Mouse (Mus musculus) adrenal gland, adult (tissue): ENCODE data around the gene P2rx4.

Experiments used
- DNase-seq, 2 experiments: peaks; one replicate each; pipeline ENCODE4 v3.0.0; 2022 to 2023; ENCODE audit warnings: low spot score in 1 of 2; ENCODE audit not compliant: inconsistent age in 2 of 2

The P2rx4 gene

DNA sequence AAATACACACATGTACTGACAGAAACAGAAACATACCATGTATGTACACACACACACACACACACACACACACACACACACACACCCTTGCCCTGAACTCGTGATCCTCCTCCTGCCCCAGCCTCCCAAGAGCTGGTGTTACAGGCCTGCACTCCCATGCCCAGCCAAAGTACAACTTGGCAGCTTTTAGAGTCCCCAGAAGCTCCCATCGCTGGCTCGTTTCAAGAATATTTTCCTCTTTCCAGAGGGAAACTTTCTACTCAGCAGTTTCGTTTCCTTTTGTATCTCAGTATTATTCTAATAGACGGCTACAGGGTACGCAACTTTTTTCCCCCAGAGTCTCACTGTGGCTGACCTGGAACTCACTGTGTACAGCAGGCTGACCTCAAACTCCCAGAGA, 5.2 kb upstream of the P2rx4 start:
- peak in 1 of 2 experiments; percentile 45 for DNase-seq

DNA sequence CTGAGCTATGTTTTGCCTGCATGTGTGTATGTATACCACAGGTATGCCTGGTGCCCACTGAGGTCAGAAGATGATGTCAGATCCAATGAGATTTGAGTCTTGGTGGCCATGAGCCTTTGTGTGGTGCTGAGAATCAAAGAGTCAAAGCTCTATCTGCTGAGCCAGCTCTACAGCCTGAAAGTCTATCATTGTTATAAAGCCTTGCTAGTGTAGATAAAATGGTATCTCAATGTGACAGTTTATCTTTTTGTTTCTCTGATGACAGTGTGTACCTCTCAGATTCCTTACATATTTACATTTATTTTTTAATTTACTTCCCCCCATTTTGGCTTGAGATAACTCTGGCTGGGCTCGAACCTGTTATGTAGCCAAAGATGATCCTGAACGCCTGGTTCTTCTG, 3.8 kb upstream of the P2rx4 start:
- DNase-seq, result no peak

DNA sequence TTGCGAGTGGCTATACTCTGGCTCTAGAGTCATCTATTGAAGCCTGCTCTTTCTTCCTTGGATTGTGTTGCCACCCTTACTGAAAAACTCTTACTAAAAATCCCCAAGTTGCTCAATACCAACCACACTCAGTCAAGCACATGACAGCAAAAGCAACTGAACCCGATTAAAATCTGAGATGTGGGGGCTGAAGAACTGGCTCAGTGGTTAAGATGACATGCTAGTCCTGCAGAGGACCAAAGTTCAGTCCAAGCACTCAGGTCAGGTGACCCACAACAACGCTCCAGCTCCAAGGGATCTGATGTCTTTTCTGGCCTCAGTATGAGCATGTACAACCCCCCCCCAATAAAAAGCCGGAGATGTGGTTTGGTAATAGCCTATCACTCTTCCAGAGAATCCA, 2.8 kb upstream of the P2rx4 start:
- DNase-seq, result no peak

DNA sequence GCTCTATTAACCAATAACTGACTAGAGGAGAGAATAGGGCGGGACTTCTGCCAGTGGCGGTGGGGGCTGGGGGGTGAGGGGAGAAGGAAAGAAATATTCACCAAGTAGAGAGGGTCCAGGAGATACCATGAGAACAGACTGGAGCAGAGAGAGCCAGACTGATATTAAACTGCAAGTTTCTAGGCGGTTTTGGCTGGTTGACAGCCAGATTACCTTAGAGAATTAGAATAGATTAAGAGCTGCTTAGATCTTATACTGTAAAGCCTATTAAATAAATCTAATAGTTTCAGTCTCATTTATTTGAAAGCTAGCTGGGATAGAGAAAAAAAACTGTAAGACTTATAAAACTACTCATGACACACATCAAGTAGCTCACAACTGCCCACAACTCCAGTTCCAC, 2.2 kb upstream of the P2rx4 start:
- DNase-seq, result no peak

DNA sequence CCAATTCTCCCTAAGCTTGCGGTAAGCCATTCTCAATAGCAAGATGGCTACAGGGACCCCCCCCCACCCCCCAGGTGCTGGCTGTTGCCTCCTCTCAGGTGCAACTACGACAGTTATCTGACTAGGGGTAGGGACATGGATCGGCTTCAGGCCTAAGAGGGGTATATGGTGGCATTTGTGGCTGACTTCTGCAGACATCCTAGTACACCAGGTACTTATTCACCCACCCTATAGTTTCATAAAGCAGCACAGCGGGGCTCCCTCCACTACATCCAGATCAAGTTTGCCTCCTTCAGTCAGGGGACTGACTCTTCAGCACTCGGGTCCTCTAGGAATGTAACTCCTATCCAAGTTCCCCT, 448 bp upstream of the P2rx4 start:
- DNase-seq, result no peak

DNA sequence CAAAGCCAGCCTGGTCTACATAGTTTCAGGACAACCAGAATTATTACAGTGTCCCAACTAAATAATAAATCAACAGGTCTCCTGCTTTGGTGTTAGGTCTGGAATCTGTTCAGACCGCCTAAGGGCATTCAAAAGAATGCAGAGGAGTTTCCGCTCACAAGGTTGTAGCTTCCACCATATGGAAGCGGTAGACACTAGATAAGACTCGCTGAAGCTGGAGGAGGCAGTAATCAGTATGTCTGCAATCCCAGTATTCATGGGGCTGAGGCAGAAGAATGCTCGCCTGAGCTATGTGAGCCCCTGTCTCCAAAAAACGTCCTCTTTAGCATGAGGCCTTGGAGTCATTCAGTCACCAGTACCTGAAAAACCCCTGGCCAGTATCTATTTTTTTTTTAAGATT, 1.5 kb downstream of the P2rx4 start:
- no peak for DNase-seq

DNA sequence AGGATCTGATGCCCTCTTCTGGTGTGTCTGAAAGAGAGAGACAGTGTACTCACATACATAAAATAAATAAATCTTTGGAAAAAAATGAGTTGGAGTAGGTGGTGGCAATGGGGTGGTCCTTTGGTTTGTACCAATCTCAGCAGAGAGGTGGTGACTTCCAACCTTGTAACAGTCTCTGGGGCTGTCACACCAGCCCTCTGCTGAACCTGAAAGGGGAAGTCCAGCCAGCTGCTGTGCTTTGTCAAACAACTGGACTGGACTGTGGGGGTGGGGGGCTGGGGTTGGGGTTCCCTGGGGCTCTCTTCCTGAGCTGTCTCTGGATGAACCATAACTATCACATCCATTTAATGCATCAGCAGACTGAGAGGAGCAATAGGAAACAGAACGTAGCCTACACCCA, 8.4 kb downstream of the P2rx4 start:
- DNase-seq, result no peak

DNA sequence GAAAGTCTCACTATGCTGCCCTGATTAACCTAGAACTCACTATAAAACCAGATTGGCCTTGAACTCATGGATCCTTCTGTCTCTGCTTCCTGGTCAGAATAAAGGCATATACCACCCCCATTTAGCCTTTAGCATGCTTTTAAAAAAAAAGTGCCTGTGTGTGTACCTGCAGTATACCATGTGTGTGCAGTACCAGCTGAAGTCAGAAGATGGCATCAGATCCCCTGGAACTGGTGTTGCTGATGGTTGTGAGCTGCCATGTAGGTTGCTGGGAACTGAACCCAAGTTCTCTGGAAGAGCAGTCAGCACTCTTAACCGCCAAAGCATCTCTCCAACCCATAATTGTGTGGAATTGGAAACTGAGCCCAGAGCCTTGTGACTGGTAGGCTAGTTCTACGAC, 9.4 kb downstream of the P2rx4 start:
- DNase-seq, result no peak

DNA sequence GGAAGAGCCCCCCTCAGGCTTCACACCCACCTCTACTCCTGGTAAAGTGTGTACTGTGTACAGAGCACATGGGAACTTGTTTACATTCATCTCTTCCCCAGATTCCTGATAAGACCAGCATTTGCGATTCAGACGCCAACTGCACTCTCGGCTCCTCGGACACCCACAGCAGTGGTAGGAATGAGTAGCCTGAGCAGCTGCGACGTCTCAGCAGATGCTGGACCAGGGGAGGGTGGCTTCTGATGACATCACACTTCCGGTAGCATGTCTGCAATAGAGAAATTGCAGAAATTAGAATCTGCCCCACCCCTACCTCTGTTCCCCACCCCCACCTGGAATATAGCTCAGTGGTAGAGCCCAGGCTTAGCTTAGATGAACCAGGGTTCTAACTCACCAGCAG, 11.1 kb downstream of the P2rx4 start:
- DNase-seq, result no peak

DNA sequence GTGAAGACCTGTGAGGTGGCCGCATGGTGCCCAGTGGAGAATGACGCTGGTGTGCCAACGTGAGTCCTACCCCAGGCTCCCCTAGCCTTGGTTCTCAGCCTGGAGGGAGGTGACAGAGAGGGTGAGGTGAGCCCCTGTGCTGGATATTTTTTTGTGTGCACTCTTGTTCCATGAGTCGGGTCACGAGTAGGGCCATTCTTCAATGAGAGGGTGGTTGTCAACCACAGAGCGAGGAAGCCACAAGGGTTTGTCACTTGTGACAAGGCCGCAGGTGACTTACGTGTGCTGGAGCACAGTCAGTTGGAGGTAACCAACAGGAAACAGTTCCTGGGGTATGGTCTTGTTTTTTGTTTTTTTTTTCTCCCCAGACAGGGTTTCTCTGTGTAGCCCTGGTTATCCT, 11.8 kb downstream of the P2rx4 start:
- DNase-seq, result no peak

DNA sequence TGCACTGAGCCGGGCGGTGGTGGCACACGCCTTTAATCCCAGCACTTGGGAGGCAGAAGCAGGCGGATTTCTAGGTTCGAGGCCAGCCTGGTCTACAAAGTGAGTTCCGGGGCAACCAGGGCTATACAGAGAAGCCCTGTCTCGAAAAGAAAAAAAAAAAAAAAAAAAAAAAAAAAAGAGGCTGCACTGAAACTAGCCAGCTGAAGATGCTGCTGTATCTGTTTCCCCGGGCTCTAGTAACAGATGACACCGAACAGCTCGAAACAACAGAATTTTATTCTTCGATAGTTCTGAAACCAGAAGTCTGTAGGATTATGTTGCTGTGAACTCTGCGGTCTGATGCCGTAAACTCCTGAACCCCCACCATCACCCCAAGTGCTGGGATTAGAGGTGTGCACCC, 18.1 kb downstream of the P2rx4 start:
- no peak for DNase-seq

DNA sequence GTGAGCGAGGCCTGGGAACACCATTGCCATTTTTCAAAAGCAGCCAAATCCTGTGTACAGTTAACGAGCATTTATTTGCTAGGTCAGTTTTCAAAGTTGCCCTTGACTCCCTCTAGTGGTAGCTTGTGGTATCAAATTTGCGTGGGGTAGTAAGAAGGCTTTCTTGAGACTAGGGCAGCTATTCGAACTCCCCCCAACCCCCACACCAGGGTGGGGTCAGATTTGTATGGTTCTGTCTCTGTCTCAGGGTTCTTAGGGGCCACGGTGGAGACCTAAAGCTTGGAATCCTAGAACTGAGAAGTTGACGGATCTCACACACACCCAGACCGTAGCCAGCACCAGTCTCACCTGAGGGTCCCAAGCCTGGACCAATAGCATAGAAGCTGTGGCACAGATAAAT, 18.7 kb downstream of the P2rx4 start:
- peak; percentile 41 to 90 for DNase-seq

DNA sequence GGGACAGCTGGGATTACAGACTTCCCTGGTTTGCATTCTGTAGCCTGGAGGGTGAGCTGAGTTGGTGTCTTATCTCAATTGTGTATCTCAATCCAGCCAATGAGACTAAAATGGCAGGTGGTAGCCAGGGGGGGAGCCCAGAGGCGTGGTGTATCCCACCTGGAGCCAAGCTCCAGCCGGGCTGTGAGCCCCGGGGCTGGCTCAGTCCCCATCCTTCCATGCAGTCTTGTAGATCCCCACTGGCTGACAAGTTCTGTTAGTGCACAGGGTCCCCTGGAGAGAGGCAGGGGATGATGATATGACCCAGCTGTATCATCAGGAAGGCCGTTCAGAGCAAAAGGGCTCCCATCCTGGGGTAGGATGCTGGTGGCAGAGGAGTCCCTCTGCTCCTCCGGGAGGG, 19.3 kb downstream of the P2rx4 start:
- no peak for DNase-seq

DNA sequence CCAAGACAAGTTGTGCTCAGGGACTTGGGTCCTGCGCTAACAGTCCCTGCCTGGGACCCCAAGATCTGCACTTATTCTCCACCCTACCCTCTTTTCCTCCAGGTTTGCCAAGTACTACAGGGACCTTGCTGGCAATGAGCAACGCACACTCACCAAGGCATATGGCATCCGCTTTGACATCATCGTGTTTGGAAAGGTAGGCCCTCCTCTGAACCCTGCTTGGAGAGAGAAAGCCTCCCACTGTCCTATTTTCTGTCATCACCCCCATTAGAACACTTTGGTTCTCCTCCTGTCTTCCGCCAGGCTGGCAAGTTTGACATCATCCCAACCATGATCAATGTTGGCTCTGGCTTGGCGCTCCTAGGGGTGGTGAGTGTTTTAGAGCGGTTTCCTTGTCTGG, 19.8 kb downstream of the P2rx4 start:
- no peak for DNase-seq

DNA sequence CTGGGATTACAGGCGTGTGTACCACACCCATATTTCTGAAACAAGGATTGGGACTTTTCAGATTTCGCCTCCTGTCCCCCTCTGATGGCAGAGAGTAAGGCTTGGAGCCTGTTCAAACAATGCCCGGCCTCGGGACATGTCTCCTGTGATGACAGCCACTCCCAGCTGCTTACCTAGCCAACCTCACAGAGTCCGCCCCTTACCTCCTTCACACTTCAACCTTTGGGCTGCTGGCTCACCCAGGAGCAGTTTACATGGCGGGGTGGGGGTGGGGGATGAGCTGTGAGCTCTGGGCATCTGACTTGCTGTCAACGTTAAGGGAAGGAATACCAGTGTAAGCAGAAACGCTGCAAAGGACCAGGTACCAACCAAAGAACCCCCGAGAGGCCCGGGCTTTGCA, 23.4 kb downstream of the P2rx4 start:
- DNase-seq, result no peak

DNA sequence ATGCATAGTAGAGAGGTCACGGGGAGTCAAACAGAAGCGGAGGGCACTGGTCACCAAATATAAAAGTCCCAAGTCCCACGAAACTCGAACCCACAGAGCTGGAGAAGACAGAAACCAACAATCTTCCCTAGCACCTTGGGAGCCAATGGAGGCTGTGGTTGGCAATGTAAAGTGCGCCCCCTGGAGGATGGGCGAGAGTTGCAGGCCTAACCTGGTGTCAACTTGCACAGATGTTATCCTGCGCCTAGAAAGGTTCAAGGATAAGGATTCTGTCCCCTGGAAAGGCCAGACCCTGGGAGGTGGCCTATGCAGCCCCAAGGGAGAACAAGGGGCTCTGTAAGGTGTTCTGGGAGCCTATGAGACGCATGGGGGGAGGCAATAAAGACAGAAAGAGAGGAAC, 24.0 kb downstream of the P2rx4 start:
- peak; percentile 52 to 89 for DNase-seq

DNA sequence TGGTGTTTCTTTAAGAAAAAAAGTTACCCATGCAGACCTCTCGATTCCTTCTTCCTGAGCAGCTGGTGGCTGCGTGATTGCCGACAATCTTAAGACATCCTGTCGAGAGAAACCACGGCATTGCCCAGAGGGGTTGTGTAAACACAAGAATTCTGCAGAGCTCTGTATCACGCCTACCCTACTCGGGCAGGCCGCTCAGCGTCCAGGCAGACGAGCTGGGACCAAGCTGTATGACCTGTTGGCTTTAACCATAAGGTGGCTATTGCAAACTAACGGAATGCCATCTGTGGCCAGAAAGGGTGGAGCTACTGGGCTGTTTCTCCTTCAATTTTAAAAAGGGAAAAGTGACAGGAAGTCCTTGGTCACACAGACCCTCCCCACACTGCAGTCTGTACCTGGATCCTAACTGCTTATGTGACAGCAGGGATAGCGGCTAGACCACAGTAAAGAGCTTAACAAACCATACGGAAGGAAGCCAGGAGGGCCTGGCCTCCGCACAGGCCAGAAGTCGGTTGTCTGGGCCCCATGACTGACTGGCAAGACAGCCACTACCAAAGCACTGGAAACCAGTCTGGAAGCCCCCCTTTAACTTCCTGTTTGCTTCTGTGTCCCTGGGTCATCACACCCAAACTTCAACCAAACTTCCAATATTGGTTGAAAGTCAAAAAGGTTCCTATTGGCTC, 24.8 kb downstream of the P2rx4 start:
- peak in 1 of 2 experiments; percentile 46 for DNase-seq

DNA sequence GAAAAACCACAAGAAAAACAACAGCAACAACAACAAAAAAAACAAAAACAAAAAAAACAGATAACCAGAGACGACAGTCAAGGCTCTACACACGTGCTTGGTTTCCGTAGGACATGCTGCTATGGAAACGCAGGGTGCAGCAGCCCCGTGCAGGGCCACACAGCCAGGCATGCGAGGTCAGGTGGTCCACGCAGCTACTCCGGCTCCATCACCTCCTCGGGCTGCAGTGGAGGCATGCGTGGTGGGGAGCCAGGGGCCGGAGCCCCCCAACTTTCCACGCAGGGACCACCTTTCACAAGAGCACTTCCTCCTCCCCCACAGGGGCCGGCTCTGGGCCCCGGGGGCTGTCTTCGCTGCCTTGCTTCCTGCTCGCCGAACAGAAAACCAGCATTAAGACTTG, 26.5 kb downstream of the P2rx4 start:
- no peak for DNase-seq

DNA sequence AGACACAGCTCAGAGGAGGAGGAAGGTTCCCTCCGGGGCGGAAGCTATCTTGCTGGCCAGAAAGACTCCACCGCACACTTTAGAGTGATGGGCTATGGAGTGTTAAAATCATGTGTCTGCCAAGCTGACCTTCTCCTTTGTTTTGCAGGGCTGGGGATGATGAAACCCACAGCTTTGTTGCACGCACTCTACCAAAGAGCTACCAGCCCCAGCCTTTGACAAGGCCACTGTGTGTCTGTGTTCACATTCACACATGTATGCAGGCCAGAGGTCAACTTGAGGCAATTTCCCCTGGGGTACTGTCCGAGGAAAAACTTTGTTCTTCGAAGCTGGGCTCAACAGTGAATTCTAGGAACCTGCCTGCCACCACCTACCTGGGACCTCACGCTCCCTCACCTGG, 28.5 kb downstream of the P2rx4 start:
- no peak for DNase-seq

DNA sequence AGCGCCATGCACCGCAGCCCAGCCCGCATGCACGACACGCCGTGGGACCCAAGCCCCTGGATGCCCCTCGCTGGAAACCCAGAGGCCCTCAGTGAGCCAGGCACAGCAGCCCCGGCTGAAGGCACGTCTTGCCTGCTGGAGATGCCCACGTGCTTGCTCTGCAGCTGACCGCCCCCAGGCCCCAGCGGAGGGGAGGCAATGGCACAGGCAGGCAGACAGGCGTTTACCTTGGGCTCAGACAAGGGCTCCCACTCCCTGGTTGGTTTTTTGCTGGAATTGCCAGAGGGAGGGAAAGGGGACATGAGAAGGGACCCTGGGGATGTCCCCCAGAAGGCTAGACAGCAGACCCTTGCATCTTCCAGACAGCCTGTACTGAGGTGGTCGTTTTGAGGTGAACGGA, 29.4 kb downstream of the P2rx4 start:
- no peak for DNase-seq

DNA sequence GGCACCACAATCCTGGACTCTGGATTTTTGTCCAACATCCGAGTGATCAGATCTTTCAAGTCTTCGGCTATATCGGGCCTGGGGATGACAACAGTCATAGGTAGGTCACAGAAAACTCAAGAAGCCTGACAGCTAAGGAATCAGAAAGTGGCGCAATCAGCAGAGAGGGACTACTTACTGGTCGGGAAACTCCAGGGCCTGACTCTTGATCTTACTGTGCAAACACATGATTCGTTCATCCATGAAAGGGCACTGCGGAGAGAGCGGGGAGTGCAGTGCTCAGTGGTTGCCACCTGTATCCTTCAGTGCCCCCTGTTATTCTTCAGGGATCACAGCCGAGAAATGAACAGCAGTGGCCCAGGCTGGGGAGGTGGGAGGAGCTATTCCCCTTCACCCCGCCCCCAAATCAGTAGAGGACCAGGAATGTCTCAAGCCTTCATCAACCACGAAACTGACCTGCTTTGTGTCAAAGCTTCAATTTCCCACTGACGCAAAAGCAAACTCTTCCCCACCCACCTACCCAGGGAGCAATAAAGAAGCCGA, 36.6 kb downstream of the P2rx4 start:
- DNase-seq, result no peak

DNA sequence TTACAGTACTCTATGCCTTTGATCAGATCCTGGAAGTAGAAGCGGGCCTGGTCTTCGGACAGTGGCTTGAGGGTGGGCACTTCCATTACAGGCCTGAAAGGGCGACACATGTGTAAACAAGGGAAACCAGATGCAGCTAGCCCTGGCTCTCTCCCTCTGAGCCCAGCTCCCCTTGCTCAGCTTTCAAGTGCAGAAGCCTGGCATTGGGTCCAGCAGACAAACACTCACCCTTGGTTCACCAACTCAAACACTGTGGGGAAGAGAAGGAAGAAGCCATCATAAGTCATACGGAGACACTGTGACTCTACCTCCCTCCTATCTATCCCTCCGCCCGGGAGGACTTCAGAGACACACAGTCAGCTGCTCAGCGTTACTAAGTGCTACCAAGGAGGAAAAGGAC, 40.6 kb downstream of the P2rx4 start:
- no peak for DNase-seq

DNA sequence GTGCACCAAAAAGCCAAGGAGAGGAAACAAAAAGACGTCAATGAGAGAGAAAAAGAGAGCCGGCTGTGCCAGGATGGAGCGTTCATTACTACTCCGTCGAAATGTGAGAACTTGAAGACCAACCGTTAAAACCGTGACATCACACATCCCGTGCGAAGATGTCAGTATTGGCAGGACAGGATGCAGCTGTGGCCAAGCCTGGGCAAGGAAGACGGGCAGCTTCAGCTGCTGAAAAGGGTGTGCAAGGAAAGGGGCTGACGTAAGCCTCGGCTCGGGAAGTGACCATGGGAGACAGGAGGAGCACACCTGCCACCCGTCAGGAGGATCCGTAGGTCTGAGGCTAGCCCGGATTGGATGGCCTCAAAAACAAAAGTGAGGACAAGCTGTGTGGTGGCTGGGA, 47.1 kb downstream of the P2rx4 start:
- no peak for DNase-seq

DNA sequence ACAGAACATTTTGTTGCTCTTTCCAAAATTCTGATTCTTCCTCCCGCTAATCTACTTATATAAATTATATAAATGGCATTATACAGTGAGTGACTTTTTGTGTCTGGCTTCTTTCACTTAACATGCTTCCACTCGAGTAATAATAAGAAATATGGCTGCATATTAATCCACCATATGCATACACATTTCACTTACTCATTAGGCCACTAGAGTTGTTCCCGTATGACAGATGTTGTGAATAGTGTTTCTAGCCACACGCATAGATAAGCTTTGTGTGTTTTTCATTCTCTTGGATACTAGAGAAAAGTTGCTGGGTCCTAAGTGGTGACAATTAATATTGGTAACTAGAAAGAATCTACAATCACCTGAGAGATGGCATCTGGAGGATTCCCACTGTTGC, 48.3 kb downstream of the P2rx4 start:
- DNase-seq, result no peak
